Mouse (Mus musculus): Measurements from ENCODE around the gene B3gat3. TPM values are rescaled to one million over a fixed set of nuclear protein-coding genes. Genes with fewer than 3 reads are reported as not detected.

B3gat3 gene
- total RNA-seq, 2 experiments from 2014 or later = 23.4 to 27.6 TPM

DNA sequence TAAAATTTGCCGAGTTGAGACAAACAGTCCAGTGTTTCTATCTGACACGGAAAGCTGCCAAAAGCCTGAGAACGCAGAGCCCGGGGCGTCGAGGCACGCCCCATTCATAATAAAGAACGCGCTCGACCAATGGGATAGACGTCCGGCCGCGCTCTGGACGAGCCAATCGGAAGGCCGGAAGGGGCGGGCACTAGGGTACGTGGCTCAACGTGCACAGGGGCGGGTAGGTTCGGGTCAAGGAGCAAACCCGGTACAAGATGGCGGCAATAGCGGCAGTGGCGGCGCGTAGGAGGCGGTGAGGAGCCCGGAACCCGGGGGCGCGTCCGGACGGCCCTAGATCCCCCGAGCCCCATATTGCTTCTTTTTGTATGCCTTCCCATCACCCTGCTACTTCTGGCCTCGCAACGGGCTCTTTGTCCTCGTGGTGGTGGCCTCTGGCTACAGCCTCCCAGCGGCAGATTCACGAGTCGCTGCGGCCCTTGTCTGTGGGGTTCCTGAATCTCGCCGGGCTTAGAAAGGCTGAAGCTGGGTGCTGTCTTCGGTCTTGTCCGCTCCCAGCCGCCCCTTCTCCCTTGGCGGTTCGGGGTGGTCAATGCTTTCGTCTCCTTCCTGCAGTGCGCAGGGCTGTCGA, 22.2 kb upstream of the B3gat3 start, which contains the start of gene Ganab:
TSS of gene Ganab (plus strand) at position 207 of the 631 bp plus-strand sequence.
- peak; percentile 91 for DNase-seq

GRCm38 (mm10) chr19:8898576-8898975, 21.6 kb upstream of the B3gat3 start:
- no peak for DNase-seq

DNA sequence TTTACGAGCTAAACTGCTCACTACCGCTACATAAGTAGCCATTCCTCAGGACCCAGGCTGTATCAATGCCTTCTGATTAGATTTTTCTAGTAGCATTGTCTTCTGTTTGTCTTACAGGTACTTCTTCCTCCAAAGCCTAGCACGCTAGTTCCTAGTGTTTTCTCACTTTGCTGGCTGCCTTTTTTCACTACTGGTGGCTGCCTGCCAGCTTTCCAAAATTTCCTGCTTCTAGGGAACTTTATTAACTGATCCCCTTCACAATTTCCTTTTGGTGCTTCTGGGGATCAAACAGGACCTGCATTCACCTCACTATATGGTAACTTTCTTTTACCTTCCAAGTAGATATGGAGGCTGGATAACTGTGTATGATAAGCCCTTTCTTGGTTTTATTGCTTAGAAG, 21.1 kb upstream of the B3gat3 start:
- no peak for DNase-seq

- no peak for DNase-seq
Measured at GRCm38 (mm10) chr19:8903412-8903811, 16.8 kb upstream of the B3gat3 start.

GRCm38 (mm10) chr19:8908531-8908930, 11.6 kb upstream of the B3gat3 start:
- no peak for DNase-seq

- DNase-seq = no peak
Measured at GRCm38 (mm10) chr19:8911810-8912209, 8.4 kb upstream of the B3gat3 start.

DNA sequence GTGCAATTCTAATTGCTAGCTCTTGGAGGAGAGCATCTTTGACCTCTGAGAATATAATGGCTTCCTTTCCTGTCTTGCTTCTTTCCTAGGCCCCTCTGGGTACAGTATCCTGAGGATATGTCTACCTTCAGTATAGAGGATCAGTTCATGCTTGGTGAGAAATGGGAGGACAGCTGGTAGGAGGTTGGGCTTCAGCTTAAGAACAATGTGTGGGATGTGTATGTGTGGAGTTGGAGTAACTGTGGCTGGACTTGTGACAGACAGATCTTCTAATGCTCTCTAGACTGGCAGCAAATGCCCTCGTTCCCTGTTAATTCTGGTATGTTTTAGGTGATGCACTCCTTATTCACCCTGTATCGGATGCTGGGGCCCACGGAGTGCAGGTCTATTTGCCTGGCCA, 6.0 kb upstream of the B3gat3 start:
- DNase-seq = no peak

DNA sequence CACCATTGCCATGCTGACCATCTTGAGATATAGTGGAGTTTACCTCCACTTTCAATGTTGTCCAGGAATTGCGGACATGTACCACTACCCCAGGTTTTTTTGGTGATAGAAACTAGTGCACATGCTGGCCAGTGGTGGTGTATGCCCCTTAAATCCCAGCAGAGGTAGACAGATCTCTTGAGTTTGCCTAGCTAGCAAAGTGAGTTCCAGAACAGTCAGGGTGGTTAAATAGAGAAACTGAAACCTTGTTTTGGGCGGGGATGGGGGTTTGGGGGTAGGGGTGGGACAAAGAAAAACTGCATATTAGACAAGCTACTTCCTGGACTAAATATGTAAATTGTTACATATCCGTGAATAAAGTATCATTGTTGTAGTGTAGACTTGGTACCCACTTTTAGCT, 1.2 kb upstream of the B3gat3 start:
- DNase-seq = no peak

DNA sequence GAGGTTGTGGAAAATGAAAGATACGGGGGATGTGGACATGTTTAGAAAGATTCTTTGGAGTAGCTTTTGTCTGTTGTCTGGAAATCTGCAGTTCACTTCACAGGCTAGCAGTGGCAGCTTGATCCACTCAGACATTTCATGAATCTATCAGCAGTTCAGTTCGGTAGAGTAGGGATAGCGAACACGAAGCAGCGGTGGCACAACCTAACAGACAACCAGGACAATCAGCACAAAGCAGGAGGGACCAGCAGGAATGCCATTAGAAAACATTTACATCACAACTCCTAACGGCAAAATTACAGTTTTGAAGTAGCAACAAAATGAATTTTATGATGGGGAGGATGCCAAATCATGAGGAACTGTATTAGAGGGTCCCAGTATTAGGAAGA, 496 bp upstream of the B3gat3 start:
- no peak for DNase-seq

DNA sequence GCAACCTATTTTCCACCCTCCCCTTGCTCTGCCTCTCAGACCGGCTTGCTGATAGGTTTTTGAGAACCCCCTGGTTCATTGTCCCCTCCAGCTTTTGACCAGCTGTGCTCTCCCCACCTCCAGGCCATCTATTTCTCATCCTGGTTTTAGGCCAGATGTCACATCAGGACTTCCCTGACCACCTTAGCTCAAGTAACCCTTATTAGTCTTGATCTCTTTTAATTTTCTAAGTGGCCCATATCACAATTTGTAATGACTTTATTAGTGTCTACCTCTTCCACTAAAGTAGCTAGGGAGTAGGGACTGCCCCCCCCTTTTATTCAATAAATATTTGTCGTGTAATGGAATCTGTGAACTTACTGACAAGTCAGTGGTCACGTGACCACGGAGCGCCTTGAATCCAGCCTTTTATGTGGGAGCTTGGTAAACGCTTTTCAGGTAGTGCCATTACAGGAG, 690 bp downstream of the B3gat3 start:
- no peak for DNase-seq

DNA sequence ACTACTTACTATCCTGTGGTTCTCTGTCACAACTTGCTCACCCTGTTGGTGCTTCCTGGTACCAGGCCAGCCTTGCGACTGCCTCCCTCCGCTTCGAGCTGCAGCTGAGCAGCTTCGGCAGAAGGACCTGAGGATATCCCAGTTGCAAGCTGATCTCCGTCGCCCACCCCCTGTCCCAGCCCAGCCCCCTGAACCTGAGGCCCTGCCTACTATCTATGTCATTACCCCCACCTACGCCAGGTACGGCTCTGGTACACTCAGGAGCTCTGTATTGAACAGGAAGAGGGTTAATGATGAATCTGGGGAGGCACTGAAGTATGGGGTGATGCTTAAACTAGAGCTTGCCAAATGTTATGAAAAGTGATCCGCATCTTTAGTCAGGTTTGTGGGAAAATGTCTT, 1.6 kb downstream of the B3gat3 start:
- no peak for DNase-seq

DNA sequence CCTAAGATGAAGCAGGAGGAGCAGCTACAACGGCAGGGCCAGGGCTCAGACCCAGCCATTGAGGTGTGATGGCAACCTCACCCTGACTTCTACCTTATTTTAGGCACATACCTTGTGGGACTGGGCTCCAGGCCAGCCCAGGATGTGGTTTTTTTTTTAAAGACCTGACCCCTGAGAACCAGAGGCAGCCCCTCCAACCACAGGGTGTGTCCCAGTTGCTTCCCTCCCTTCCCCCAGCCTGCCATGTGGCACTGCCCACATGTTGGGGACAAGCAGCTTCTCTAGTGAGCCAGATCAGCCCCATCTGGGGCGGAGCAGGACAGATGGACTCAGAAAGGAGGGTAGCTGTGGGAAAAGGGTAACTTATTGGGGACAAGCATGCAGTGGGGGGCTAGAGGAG, 6.6 kb downstream of the B3gat3 start:
- DNase-seq = no peak

GRCm38 (mm10) chr19:8927891-8928525, 7.8 kb downstream of the B3gat3 start:
- no peak for DNase-seq

GRCm38 (mm10) chr19:8928689-8929223, 8.6 kb downstream of the B3gat3 start:
- no peak for DNase-seq

GRCm38 (mm10) chr19:8929224-8930088, 9.3 kb downstream of the B3gat3 start, which contains the start of the genes Rom1 and Eml3:
Gene Rom1 (minus strand): TSS chr19:8929356.
Gene Eml3 (plus strand): TSS chr19:8929552.
- peak; percentile 89 for DNase-seq

DNA sequence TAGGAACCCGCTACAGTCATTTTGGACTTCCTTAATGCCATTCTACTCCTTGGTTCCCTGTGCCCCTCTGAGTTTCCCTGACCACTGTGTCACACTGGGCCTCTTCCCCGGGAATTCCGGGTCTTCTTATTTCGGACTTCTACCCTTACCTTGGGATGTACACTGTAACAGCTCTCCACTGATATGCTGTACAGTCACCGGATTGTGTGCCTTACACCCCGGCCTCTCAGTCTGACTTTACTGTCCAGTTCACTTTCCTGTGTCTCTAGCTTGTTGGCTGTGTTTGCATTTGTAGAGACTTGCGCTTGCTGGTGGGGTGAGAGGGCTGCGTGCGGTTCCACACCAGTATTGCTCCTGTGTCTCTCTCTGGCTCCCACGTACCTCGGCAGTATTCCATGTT, 9.9 kb downstream of the B3gat3 start:
- no peak for DNase-seq

- DNase-seq = no peak
Measured at GRCm38 (mm10) chr19:8930771-8931170, 10.6 kb downstream of the B3gat3 start.

- DNase-seq = no peak
Measured at GRCm38 (mm10) chr19:8936736-8937135, 16.6 kb downstream of the B3gat3 start.

DNA sequence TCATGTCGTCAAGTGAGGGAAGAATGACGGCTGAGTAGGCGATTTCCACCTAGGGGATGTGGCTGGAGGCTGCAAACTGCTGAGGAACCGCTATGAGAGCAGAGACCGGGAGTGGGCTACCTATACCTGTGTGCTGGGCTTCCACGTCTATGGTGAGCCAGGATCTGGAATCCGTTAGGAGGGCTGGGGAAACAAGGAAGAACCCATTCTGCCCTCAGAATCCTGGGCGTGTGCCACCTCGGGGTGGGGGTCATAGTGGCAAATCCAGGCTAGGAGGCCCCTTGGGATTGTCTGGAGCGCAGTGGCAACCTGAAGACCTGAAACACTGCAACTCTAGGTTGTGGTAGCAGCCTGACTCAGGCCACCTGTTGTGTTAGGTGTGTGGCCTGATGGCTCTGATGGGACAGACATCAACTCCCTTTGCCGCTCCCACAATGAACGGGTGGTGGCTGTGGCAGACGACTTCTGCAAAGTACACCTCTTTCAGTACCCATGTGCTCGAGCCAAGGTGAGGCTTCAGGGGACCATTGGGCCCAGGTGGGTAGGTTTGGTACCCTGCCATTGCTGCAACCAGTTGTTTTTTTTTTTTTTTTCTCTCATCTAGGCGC, 20.5 kb downstream of the B3gat3 start:
- no peak for DNase-seq

DNA sequence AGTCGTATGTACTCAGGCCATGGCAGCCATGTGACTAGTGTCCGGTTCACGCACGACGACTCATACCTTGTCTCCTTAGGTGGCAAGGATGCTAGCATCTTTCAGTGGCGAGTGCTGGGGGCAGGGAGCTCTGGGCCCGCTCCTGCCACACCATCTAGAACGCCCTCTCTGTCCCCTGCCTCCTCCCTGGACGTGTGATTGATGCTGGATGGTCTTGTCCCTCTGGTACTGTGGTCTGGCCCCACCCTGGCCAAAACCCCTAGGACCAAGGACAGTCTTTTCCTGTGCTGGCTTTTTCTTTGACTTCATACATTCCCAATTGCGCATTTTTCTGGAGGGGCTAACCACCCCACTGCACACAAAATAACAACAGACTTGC, 21.0 kb downstream of the B3gat3 start:
- no peak for DNase-seq

GRCm38 (mm10) chr19:8941515-8942217, 21.5 kb downstream of the B3gat3 start, which contains the start of gene Mta2:
Gene Mta2 (plus strand): TSS chr19:8941875.
- peak; percentile 97 for DNase-seq

Data from gastrocnemius, postnatal 10 days (tissue).